Mouse (Mus musculus) forebrain, embryonic 16.5 days (tissue): ENCODE results near the gene Psma2. TPM values are rescaled to one million over a fixed set of nuclear protein-coding genes. Genes with fewer than 3 reads are reported as not detected.
A peak's percentile ranks its signal among the peaks of the same experiment; 100 is the strongest.

Source experiments
- ATAC-seq: fragments of 200-750 bp; cut with Nextera tagmentation; 2 replicates; pipeline ENCODE4 v1.8.0; 2017; ENCODE audit warnings: mild to moderate bottlenecking, moderate library complexity
- H3K27ac ChIP-seq: fragments of 300-500 bp; sonication (generic); 2 replicates; pipeline ENCODE4 v1.5.1; 2014; ENCODE audit warnings: low read length, control low read depth
- H3K27me3 ChIP-seq: fragments of 300-500 bp; sonication (generic); replicated peaks from 2 replicates; pipeline ENCODE4 v1.6.1; 2014; ENCODE audit warnings: low read length; ENCODE audit not compliant: control insufficient read depth, insufficient read depth
- H3K36me3 ChIP-seq: fragments of 300-500 bp; sonication (generic); 2 replicates; pipeline ENCODE4 v1.6.1; 2014; ENCODE audit not compliant: control insufficient read depth, insufficient read depth
- H3K4me1 ChIP-seq: fragments of 300-500 bp; sonication (generic); replicated peaks from 2 replicates; pipeline ENCODE4 v1.6.1; 2014; ENCODE audit warnings: low read length; ENCODE audit not compliant: control insufficient read depth, insufficient read depth
- H3K4me2 ChIP-seq: fragments of 300-500 bp; sonication (generic); 2 replicates; pipeline ENCODE4 v1.6.1; 2014; ENCODE audit warnings: mild to moderate bottlenecking, low read length, control low read depth
- H3K4me3 ChIP-seq: fragments of 300-500 bp; sonication (generic); replicated peaks from 2 replicates; pipeline ENCODE4 v1.5.1; 2014; ENCODE audit warnings: mild to moderate bottlenecking, low read length, control low read depth
- H3K9ac ChIP-seq: fragments of 300-500 bp; sonication (generic); replicated peaks from 2 replicates; pipeline ENCODE4 v1.6.1; 2014; ENCODE audit warnings: low read depth, low read length, control low read depth
- H3K9me3 ChIP-seq: fragments of 300-500 bp; sonication (generic); 2 replicates; pipeline ENCODE4 v1.6.1; 2016; ENCODE audit warnings: low read length; ENCODE audit not compliant: control insufficient read depth
- WGBS: fragments of 180-500 bp; shearing (Covaris S2); extraction: QIAGEN DNeasy Blood & Tissue Kit; methylation state at CpG from one replicate; pipeline ENCODE4 v1.1.7; 2014; 5-methylcytosine and 5-hydroxymethylcytosine counted together
- polyA plus RNA-seq: library from polyadenylated mRNA; unstranded; fragments of >200 nt; fragmentation: Nextera tagmentation; extraction: Ambion mirVana; gene quantifications from 2 replicates; pipeline ENCODE4 v1.2.1, GENCODE M21; 2015

The Psma2 gene
- polyA plus RNA-seq, 1 experiment from 2014 or later = 182 TPM

DNA sequence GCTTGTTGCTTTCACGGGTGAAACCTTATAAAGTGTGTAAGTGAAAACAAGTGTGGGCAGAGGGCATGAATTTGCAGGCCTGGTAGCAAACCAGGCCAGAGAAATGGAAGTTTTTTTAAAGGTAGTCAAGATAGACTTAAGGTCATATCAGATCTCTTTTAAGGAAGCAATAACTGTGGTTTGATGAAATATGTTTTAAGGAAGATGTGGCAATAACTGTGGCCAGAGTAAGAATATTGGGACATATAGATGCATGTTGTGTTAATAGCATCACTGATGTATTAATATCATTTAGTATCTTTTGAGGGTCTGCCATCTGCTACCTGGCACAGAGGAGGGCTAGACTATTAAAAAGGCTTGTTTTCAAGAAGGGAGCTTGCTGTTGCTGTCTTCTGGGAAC lies 27.0 kb downstream of the Psma2 start:
- H3K36me3 ChIP-seq = peaks cover 14% of the 10 kb centered on the region
- 70% methylated on average over 1 of the region's 1 CpGs for WGBS
- no peak for ATAC-seq
- H3K9me3 ChIP-seq = no peaks in the 10 kb centered on the region
- H3K27ac ChIP-seq = no peak overlapping the region
- H3K4me2 ChIP-seq = no peak overlapping the region
- no peak overlapping the region for H3K4me3 ChIP-seq
- no peaks in the 10 kb centered on the region for H3K27me3 ChIP-seq
- no peak overlapping the region for H3K9ac ChIP-seq
- H3K4me1 ChIP-seq = no peaks in the 10 kb centered on the region

DNA sequence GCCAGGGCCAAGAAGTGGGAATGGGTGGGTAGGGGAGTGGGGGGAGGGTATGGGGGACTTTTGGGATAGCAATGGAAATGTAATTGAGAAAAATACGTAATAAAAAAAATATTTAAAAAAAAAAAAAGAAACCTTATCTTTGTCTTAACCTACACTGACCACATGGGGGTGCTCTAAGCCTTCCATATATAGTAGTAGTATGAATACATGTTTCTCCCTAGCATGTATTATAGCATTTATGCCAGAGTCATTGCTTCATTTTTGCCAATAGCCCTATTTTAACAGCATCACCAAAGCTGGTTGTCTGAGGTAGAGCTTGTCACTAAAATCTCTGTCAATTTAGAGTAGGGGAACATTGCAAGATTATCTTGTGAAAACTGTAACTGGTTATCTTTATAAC lies 36.3 kb downstream of the Psma2 start:
- Histone ChIP-seq H3K27me3 (no peaks in the 10 kb centered on the region), H3K4me2 (no peak overlapping the region), H3K9me3 (no peaks in the 10 kb centered on the region), H3K4me3 (no peak overlapping the region), H3K9ac (no peak overlapping the region), H3K36me3 (no peaks in the 10 kb centered on the region), H3K27ac (no peak overlapping the region), H3K4me1 (no peaks in the 10 kb centered on the region)
- peak; percentile 75; the same call in 1 of the 2 replicates for ATAC-seq
- WGBS = 7% methylated on average over 1 of the region's 1 CpGs

DNA sequence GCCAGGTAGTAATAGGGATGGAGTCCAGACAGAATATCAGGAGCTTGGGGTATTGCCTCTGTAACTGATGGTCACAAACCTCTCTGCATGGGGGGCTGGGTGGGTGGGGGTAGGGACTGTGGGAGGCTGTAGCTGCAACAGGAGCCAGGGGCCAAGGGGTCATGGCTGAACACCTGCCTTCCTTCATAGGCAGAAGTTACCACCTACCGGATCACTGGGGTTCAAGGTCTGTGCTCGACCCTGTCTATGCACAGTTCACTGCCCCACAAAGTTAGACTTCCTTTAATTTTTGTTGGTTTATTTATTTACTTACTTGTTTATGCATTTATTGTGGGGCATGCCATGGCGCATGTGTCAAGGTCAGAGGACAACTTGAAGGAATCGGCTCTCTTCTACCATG lies 54.1 kb downstream of the Psma2 start:
- H3K27ac ChIP-seq = no peak overlapping the region
- 90% methylated on average over 4 of the region's 4 CpGs for WGBS
- H3K4me2 ChIP-seq = no peak overlapping the region
- ATAC-seq = no peak
- no peaks in the 10 kb centered on the region for H3K27me3 ChIP-seq
- H3K4me1 ChIP-seq = no peaks in the 10 kb centered on the region
- H3K36me3 ChIP-seq = no peaks in the 10 kb centered on the region
- no peak overlapping the region for H3K9ac ChIP-seq
- no peaks in the 10 kb centered on the region for H3K9me3 ChIP-seq
- H3K4me3 ChIP-seq = no peak overlapping the region

DNA sequence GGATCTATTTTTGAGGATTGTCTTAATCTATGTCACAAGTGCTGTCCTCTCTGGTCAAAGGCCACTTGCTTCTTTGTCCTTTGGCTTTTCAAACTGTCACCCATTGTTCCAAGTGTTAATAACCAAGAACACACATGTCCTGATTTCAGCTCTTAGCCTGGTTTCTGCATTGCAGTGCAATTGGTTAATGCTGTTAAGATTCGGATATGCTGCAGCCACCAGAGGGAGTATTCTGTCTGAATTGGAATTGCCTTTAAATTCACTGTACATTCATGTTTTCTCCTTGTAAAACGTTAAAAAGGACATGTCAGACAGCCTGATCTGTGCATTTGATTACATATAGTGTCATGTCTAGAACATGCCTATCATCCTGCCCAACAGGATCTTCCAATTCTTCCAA lies 57.3 kb downstream of the Psma2 start:
- no peak overlapping the region for H3K4me2 ChIP-seq
- H3K27me3 ChIP-seq = no peaks in the 10 kb centered on the region
- no peaks in the 10 kb centered on the region for H3K9me3 ChIP-seq
- no peaks in the 10 kb centered on the region for H3K36me3 ChIP-seq
- no peak overlapping the region for H3K27ac ChIP-seq
- no peak overlapping the region for H3K4me3 ChIP-seq
- no peaks in the 10 kb centered on the region for H3K4me1 ChIP-seq
- 15% methylated on average over 2 of the region's 2 CpGs for WGBS
- ATAC-seq = peak; percentile 62; the same call in 1 of the 2 replicates
- H3K9ac ChIP-seq = no peak overlapping the region

DNA sequence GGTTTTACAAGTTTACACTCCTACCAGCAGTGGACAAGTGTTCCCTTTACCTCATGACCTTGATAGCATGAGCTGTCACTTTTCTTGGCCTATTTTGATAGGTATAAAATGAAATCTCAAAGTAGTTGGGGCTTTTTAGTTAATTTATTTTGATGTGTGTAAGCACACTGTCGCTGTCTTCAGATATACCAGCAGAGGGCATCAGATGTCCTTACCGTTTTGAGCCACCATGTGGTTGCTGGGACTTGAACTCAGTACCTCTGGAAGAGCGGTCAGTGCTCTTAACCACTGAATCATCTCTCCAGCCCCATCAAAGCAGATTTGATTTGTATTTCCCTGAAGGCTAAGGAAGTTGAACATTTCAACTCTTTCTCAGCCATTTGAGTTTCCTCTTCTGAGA lies 75.9 kb downstream of the Psma2 start:
- H3K27ac ChIP-seq = no peak overlapping the region
- H3K9me3 ChIP-seq = no peaks in the 10 kb centered on the region
- H3K4me2 ChIP-seq = no peak overlapping the region
- no peak overlapping the region for H3K4me3 ChIP-seq
- H3K27me3 ChIP-seq = no peaks in the 10 kb centered on the region
- no peaks in the 10 kb centered on the region for H3K4me1 ChIP-seq
- no peak for ATAC-seq
- H3K9ac ChIP-seq = no peak overlapping the region
- WGBS = 72% methylated on average over 3 of the region's 3 CpGs
- no peaks in the 10 kb centered on the region for H3K36me3 ChIP-seq

DNA sequence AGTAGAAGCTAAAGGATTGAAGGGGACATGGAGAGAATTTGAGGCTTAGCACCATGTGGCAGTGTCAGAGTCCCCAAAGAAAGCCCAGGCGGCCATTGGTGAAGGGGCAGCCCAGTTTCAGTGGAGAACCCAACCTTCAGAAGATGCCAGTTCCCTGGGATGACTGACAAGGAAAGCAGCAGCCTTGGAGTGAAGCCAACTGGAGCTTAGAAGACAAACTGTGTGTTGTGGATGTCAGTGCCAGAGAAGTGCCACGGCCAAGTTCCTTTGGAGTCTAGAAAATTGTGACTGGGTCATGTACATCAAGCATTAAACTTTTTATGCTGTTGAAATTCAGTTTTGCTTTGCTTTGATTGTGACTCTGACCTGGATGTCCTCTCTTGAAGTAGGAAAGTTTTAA lies 103.8 kb downstream of the Psma2 start:
- H3K4me3 ChIP-seq = no peak overlapping the region
- no peak for ATAC-seq
- WGBS = 54% methylated on average over 2 of the region's 2 CpGs
- no peak overlapping the region for H3K27ac ChIP-seq
- H3K4me1 ChIP-seq = no peaks in the 10 kb centered on the region
- H3K9ac ChIP-seq = no peak overlapping the region
- no peak overlapping the region for H3K4me2 ChIP-seq
- H3K36me3 ChIP-seq = no peaks in the 10 kb centered on the region
- H3K9me3 ChIP-seq = no peaks in the 10 kb centered on the region
- H3K27me3 ChIP-seq = no peaks in the 10 kb centered on the region

DNA sequence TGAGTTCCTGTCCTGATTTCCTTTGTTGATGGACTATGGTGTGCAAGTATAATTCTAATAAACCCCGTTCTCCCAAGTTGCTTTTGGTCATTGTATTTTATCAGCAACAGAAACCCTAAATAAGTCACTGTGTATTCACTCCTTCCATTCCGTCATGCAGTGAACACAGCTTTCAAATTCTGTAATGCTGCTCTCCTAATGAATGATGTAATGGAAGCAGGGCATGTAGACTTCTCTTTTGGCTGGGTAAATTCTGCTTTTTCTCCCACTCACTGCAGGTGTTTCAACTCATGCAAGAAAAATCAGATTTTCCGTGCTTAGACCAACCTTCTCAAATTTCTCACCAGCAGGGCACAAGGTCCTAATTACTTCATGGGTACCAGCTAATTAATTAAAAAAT lies 104.7 kb downstream of the Psma2 start:
- Histone ChIP-seq H3K36me3 (no peaks in the 10 kb centered on the region), H3K4me3 (no peak overlapping the region), H3K27me3 (no peaks in the 10 kb centered on the region), H3K27ac (no peak overlapping the region), H3K9me3 (no peaks in the 10 kb centered on the region), H3K4me1 (no peaks in the 10 kb centered on the region), H3K4me2 (no peak overlapping the region), H3K9ac (no peak overlapping the region)
- 19% methylated on average over 3 of the region's 3 CpGs for WGBS
- ATAC-seq = 0 out of 2 replicates have a peak, but pooled peaks have one; percentile 23

Other genes starting within 250 kb of the Psma2 start
- gene Hecw1, start 90.0 kb upstream of the Psma2 start, polyA plus RNA-seq = 48.0 and 54.2 TPM in 2 replicates
- 112 and 123 TPM in 2 replicates for gene Mrpl32, start 75 bp upstream of the Psma2 start, polyA plus RNA-seq
- 42.6 and 46.3 TPM in 2 replicates for gene AW209491, start 16.9 kb downstream of the Psma2 start, polyA plus RNA-seq